Mouse (Mus musculus): ENCODE measurements around the gene Sufu.

Sufu gene

GRCm38 (mm10) chr19:46531071-46532030 lies 134.7 kb downstream of the Sufu start:
- DNase-seq (ENCODE audit: low spot score in 2 of 2) = no peak

GRCm38 (mm10) chr19:46532031-46532688 lies 135.5 kb downstream of the Sufu start:
- DNase-seq (ENCODE audit: low spot score in 2 of 2) = no peak

- no peak for DNase-seq (ENCODE audit: low spot score in 2 of 2)
These were observed 136.4 kb downstream of the Sufu start for GRCm38 (mm10) chr19:46533066-46533465.

DNA sequence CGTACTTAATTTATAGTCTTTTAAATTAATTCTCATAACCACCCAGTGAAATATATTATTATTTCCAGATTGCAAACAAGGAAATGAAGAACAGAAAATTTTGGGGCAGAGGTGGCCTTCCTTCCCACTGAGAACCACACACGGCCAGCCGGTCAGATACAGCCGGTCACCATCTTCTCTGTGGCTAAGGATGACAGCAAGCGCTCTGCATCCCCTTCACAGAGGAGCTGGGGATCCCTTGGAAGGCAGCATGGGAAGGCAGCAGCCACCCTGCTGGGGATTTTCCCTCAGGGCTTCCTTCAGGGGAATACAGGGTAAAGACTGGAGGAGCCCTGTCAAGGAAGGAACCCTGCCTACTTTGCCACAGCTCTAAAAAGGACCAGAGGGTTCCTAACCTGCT lies 136.8 kb downstream of the Sufu start:
- no peak for DNase-seq (ENCODE audit: low spot score in 2 of 2)

GRCm38 (mm10) chr19:46534542-46535098 lies 137.9 kb downstream of the Sufu start:
- no peak for DNase-seq (ENCODE audit: low spot score in 2 of 2)

DNA sequence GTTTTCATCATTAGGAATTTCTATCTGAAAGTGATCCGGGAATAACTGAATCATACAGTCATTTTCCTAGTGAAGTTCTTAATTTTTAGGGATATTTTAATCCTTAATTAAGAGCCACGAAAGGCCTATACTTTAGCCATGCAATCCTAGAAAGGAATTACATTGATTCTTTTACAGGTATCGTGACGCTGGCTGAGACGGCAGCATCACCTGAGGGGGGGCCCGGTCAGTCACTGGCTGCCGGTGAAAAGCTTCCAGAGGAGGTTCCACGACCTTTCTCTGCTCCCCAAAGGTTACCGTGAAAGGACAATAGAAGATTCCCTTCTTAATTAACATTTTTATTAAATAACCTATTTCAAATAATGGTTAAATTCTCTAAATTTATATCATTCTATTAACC lies 140.7 kb downstream of the Sufu start:
- DNase-seq (ENCODE audit: low spot score in 2 of 2) = no peak

DNA sequence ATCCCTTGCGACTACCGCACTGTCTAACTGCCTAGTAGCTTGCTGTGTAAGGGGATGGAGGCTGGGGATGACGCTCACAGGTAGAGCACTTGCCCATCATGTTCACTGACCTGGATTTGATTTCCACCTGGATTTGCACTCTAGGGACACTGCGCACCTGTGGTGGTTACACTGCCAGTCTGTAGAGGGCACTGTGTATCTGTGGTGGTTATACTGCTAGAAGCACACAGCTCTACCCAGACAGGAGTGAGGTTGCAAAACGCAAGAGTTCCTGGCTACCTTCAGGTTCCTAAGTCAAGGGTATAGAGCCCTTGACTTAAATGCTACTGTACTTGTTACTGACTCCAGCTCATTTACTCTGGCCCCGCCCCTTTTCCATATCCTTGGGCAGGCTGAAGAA lies 141.5 kb downstream of the Sufu start:
- no peak for DNase-seq (ENCODE audit: low spot score in 2 of 2)

All from frontal cortex, postnatal 14 days (tissue).